Mouse (Mus musculus): ENCODE results near the gene Lalba. TPM values are rescaled to one million over a fixed set of nuclear protein-coding genes. Genes with fewer than 3 reads are reported as not detected.

Lalba gene
- polyA plus RNA-seq, 1 experiment from 2014 or later: 0.25 TPM

Small RNAs within 50 kb of the gene (microRNA-seq; reads per million reads assigned to microRNA genes)
- gene Mir1291: 1.8 reads per million

Other genes starting within 250 kb of the Lalba start
- gene Olfr286, start 248.3 kb downstream of the Lalba start, polyA plus RNA-seq (2016; fragmentation: Nextera tagmentation; extraction: Ambion mirVana): not detected in 2 replicates
- gene H1fnt, start 225.4 kb downstream of the Lalba start, polyA plus RNA-seq (2016; fragmentation: Nextera tagmentation; extraction: Ambion mirVana): not detected in 2 replicates
- gene Zfp641, start 186.6 kb downstream of the Lalba start, polyA plus RNA-seq (2016; fragmentation: Nextera tagmentation; extraction: Ambion mirVana): 0.08 and 0.11 TPM in 2 replicates
- gene Olfr285, start 165.4 kb downstream of the Lalba start, polyA plus RNA-seq (2016; fragmentation: Nextera tagmentation; extraction: Ambion mirVana): not detected in 2 replicates
- gene Olfr284, start 141.7 kb downstream of the Lalba start, polyA plus RNA-seq (2016; fragmentation: Nextera tagmentation; extraction: Ambion mirVana): not detected in 2 replicates
- not detected in 2 replicates for gene Olfr283, start 101.8 kb downstream of the Lalba start, polyA plus RNA-seq (2016; fragmentation: Nextera tagmentation; extraction: Ambion mirVana)
- gene Olfr282, start 51.5 kb downstream of the Lalba start, polyA plus RNA-seq (2016; fragmentation: Nextera tagmentation; extraction: Ambion mirVana): not detected in 2 replicates
- gene Olfr281, start 30.1 kb downstream of the Lalba start, polyA plus RNA-seq (2016; fragmentation: Nextera tagmentation; extraction: Ambion mirVana): not detected in 2 replicates
- gene OR5BS1P, start 12.8 kb downstream of the Lalba start, polyA plus RNA-seq (2016; fragmentation: Nextera tagmentation; extraction: Ambion mirVana): not detected in 2 replicates
- gene Olfr279, start 9.7 kb upstream of the Lalba start, polyA plus RNA-seq (2016; fragmentation: Nextera tagmentation; extraction: Ambion mirVana): not detected in 2 replicates
- gene Kansl2, start 51.5 kb upstream of the Lalba start, polyA plus RNA-seq (2016; fragmentation: Nextera tagmentation; extraction: Ambion mirVana): 168 and 181 TPM in 2 replicates
- gene Ccnt1, start 88.2 kb upstream of the Lalba start, polyA plus RNA-seq (2016; fragmentation: Nextera tagmentation; extraction: Ambion mirVana): 60.7 and 68.0 TPM in 2 replicates
- gene 4930415O20Rik, start 88.3 kb upstream of the Lalba start, polyA plus RNA-seq (2016; fragmentation: Nextera tagmentation; extraction: Ambion mirVana): 0.28 TPM in 1 of 2 replicates, not detected in the other
- 15.7 and 16.5 TPM in 2 replicates for gene Adcy6, start 127.4 kb upstream of the Lalba start, polyA plus RNA-seq (2016; fragmentation: Nextera tagmentation; extraction: Ambion mirVana)
- 16.6 and 24.2 TPM in 2 replicates for gene Cacnb3, start 148.1 kb upstream of the Lalba start, polyA plus RNA-seq (2016; fragmentation: Nextera tagmentation; extraction: Ambion mirVana)
- gene Ddx23, start 180.2 kb upstream of the Lalba start, polyA plus RNA-seq (2016; fragmentation: Nextera tagmentation; extraction: Ambion mirVana): 21.8 and 25.4 TPM in 2 replicates
- gene Rnd1, start 194.7 kb upstream of the Lalba start, polyA plus RNA-seq (2016; fragmentation: Nextera tagmentation; extraction: Ambion mirVana): 0.38 and 0.62 TPM in 2 replicates
- 0.34 and 0.64 TPM in 2 replicates for gene Ccdc65, start 225.5 kb upstream of the Lalba start, polyA plus RNA-seq (2016; fragmentation: Nextera tagmentation; extraction: Ambion mirVana)
- 26.8 and 28.9 TPM in 2 replicates for gene Fkbp11, start 245.5 kb upstream of the Lalba start, polyA plus RNA-seq (2016; fragmentation: Nextera tagmentation; extraction: Ambion mirVana)

Measured in limb, embryonic 10.5 days (tissue).